Mouse (Mus musculus) midbrain, embryonic 11.5 days (tissue): Measurements from ENCODE around the gene Tomm20. TPM values are rescaled to one million over a fixed set of nuclear protein-coding genes. Genes with fewer than 3 reads are reported as not detected.

ENCODE experiments used
- ATAC-seq: fragments of 200-750 bp; cut with Nextera tagmentation; 2 replicates; pipeline ENCODE4 v1.8.0; 2017; ENCODE audit warnings: moderate TSS enrichment, moderate library complexity; ENCODE audit not compliant: low FRiP score
- DNase-seq: peaks from one replicate; pipeline ENCODE4 v3.0.0; 2015; ENCODE audit warnings: low spot score; ENCODE audit errors: missing footprints
- H3K27ac ChIP-seq: fragments of 300-500 bp; sonication (generic); 2 replicates; pipeline ENCODE4 v1.5.1; 2014; ENCODE audit warnings: low read depth, low read length
- H3K27me3 ChIP-seq: fragments of 300-500 bp; sonication (generic); 2 replicates; pipeline ENCODE4 v1.6.1; 2014; ENCODE audit warnings: mild to moderate bottlenecking, low read length, moderate library complexity, mixed read lengths; ENCODE audit not compliant: control insufficient read depth, insufficient read depth
- H3K36me3 ChIP-seq: fragments of 300-500 bp; sonication (generic); 2 replicates; pipeline ENCODE4 v1.6.1; 2014; ENCODE audit warnings: mild to moderate bottlenecking, low read length, moderate library complexity, mixed read lengths; ENCODE audit not compliant: control insufficient read depth, insufficient read depth
- H3K4me1 ChIP-seq: fragments of 300-500 bp; sonication (generic); 2 replicates; pipeline ENCODE4 v1.6.1; 2014; ENCODE audit warnings: low read length; ENCODE audit not compliant: control insufficient read depth, insufficient read depth
- H3K4me2 ChIP-seq: fragments of 300-500 bp; sonication (generic); 2 replicates; pipeline ENCODE4 v1.6.1; 2014; ENCODE audit warnings: mild to moderate bottlenecking, moderate library complexity
- H3K4me3 ChIP-seq: fragments of 300-500 bp; sonication (generic); 2 replicates; pipeline ENCODE4 v1.5.1; 2014; ENCODE audit warnings: low read depth, low read length
- H3K9ac ChIP-seq: fragments of 300-500 bp; sonication (generic); 2 replicates; pipeline ENCODE4 v1.6.1; 2014; ENCODE audit warnings: low read length
- H3K9me3 ChIP-seq: fragments of 300-500 bp; sonication (generic); 2 replicates; pipeline ENCODE4 v1.6.1; 2016; ENCODE audit warnings: low read length; ENCODE audit not compliant: control insufficient read depth
- WGBS: fragments of 180-500 bp; shearing (Covaris S2); extraction: QIAGEN DNeasy Blood & Tissue Kit; methylation state at CpG from one replicate; pipeline ENCODE4 v1.1.7; 2014; 5-methylcytosine and 5-hydroxymethylcytosine counted together
- polyA plus RNA-seq: library from polyadenylated mRNA; unstranded; fragments of >200 nt; fragmentation: Nextera tagmentation; extraction: Ambion mirVana; gene quantifications from 2 replicates; pipeline ENCODE4 v1.2.1, GENCODE M21; 2014

Tomm20 gene
- polyA plus RNA-seq, 1 experiment from 2014 or later: 240 TPM

DNA sequence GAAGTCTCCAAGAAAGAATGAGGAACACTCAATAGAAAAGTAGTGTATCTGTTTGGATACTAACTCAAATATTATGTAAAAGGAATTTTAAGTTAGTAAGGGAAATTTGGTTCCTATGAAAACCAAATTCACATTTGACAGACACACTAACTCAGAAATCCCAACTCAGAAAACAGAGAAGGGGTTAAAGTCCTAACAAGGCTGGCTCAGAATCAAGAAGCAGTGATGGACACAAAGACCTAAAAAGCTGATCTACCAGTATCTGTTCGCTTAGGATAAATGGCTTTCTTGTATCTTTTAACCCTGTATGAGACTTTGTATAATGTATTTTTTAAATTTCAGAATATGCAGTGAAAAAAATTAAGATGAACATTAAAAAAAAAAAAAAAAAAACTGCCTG lies 23.9 kb upstream of the Tomm20 start:
- H3K9me3 ChIP-seq: no peaks in the 10 kb centered on the region
- H3K36me3 ChIP-seq: peaks cover 5% of the 10 kb centered on the region; the same call in 1 of the 2 replicates
- H3K9ac ChIP-seq: no peak overlapping the region
- no peak overlapping the region for H3K4me3 ChIP-seq
- peaks cover 7% of the 10 kb centered on the region for H3K4me1 ChIP-seq
- H3K27me3 ChIP-seq: no peaks in the 10 kb centered on the region
- no peak overlapping the region for H3K27ac ChIP-seq
- no peak for ATAC-seq
- WGBS: 91% methylated on average over 1 of the region's 1 CpGs
- H3K4me2 ChIP-seq: no peak overlapping the region
- DNase-seq: no peak

DNA sequence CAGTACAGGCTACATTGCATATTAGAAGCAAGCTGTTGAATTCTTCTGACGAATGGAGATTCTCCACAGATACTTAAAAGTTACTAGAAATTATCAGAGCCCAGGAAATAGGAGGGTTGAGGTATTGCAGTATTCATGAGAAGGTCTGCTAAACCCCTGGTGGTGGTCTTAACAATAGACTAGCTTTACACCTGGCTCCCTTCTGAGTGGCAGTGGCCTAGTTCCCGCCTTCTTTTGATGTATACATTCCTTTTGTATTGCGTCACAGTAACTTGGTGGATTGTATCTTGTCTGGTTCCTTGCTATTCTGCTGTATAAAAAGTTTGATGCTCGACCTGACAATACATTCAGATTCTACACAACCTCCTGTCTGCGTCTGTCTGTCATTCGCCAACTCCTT lies 22.5 kb upstream of the Tomm20 start:
- Histone ChIP-seq H3K4me2 (no peak overlapping the region), H3K9me3 (no peaks in the 10 kb centered on the region), H3K4me3 (no peak overlapping the region), H3K4me1 (peaks cover 7% of the 10 kb centered on the region), H3K27ac (no peak overlapping the region), H3K27me3 (no peaks in the 10 kb centered on the region), H3K36me3 (peaks cover 5% of the 10 kb centered on the region; the same call in 1 of the 2 replicates), H3K9ac (no peak overlapping the region)
- DNase-seq (no peak), ATAC-seq (no peak)
- WGBS: 98% methylated on average over 6 of the region's 6 CpGs

DNA sequence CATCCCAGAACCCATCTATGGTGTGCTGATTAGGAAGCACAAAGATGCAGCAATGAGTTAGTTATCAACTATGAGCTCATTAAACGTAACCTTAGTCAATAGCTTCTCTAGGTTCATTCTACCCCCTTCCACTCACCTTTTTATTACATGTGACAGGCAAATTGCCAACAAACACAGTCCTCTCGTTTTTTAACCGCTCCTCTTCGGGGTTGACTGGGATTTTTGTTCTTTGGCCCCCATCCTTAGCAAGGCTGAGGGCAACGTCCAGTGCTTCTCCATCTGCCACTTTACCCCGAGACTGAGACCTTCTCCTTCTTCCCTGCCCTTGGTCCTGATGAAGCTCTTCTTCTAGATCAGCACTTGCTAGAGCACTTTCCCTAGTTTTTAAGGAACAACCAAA lies 19.6 kb upstream of the Tomm20 start:
- Histone ChIP-seq H3K4me3 (no peak overlapping the region), H3K27ac (no peak overlapping the region), H3K9ac (no peak overlapping the region), H3K4me2 (no peak overlapping the region), H3K27me3 (no peaks in the 10 kb centered on the region), H3K36me3 (peaks cover 8% of the 10 kb centered on the region; the same call in 1 of the 2 replicates), H3K9me3 (no peaks in the 10 kb centered on the region), H3K4me1 (peaks cover 3% of the 10 kb centered on the region)
- 88% methylated on average over 6 of the region's 6 CpGs for WGBS
- DNase-seq (no peak), ATAC-seq (no peak)

DNA sequence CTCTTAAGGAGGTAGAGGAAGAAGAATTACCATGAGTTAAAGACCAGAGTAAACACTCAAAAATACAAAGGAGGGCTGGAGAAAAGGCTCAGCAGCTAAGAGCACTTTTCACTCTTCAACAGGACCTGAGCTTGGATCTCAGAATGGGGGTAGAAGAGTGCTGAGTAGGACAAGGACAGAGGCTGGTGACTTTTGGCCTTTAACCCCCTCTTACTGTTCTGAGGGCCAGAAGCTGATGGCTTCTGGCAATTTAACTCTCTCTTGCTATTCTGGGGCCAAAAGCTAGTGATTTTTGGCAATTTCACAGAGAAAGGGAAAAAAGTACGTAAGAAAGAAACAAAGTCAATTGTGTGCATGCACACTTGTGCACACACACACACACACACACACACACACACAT lies 17.2 kb upstream of the Tomm20 start:
- no peaks in the 10 kb centered on the region for H3K27me3 ChIP-seq
- H3K4me1 ChIP-seq: no peaks in the 10 kb centered on the region
- ATAC-seq (no peak), DNase-seq (no peak)
- WGBS: 100% methylated on average over 1 of the region's 1 CpGs
- no peaks in the 10 kb centered on the region for H3K9me3 ChIP-seq
- 0 out of 2 replicates have a peak, but pooled peaks cover 5% of the 10 kb centered on the region for H3K36me3 ChIP-seq
- no peak overlapping the region for H3K27ac ChIP-seq
- no peak overlapping the region for H3K4me3 ChIP-seq
- no peak overlapping the region for H3K4me2 ChIP-seq
- H3K9ac ChIP-seq: no peak overlapping the region

DNA sequence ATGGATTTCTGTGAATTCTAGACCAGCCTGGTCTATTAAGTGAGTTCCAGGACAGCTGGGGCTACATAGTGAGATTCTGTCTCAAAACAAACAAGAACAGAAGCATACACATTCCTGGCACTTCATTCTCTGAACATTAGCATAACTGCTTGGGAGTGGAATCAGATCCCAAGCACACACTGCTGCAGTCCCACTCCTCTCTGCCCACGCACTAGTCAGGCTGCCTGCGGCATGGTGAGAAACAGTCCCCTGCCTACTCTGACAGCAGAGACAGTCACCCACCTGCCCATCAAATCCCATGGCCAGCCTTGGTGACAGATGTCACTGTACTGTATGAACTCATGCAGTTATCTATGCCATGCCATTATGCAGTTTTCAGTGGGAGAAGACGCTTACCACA lies 15.9 kb upstream of the Tomm20 start:
- WGBS: 99% methylated on average over 3 of the region's 3 CpGs
- no peak overlapping the region for H3K4me2 ChIP-seq
- no peak overlapping the region for H3K27ac ChIP-seq
- H3K4me1 ChIP-seq: no peaks in the 10 kb centered on the region
- no peak overlapping the region for H3K4me3 ChIP-seq
- H3K9ac ChIP-seq: no peak overlapping the region
- ATAC-seq (no peak), DNase-seq (no peak)
- H3K27me3 ChIP-seq: no peaks in the 10 kb centered on the region
- no peaks in the 10 kb centered on the region for H3K9me3 ChIP-seq
- H3K36me3 ChIP-seq: 0 out of 2 replicates have a peak, but pooled peaks cover 5% of the 10 kb centered on the region

DNA sequence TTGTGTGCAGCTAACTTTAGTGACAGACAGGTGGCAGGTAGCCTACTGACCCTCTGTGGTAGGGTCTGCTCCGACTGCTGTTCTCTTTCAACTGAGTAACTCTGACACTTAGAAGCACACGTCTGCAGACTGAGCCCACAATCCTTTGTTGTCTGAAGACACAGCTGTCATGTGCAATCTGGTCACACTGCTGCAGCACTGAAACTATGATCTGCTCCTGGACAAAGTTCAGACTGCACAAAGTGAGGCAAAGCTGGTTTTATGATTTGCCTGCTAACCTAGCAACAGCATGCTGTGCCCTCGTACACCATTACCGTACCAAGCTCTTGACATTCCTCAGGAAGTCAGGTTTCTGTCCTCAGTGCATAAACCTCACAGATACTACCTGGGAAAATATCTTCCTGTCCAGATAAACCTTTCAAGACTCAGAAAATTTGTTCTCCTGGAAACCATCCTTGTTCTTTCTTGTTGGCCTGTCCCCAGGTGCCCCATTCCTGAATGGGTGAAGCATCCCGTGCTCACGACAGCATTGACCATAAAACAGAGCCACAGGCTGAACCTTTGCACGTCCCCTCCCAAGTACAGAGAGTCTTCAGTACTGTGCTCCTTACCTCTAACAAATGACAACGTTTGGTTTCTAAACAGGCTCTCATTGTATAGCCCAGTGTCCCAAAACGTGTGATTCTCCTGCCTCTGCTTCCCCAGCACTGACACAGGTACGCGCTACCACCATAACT lies 6.4 kb upstream of the Tomm20 start:
- DNase-seq: no peak
- H3K9ac ChIP-seq: no peak overlapping the region
- no peak for ATAC-seq
- no peak overlapping the region for H3K4me3 ChIP-seq
- no peaks in the 10 kb centered on the region for H3K27me3 ChIP-seq
- H3K9me3 ChIP-seq: no peaks in the 10 kb centered on the region
- no peak overlapping the region for H3K27ac ChIP-seq
- peaks cover 4% of the 10 kb centered on the region; the same call in 1 of the 2 replicates for H3K36me3 ChIP-seq
- 87% methylated on average over 11 of the region's 11 CpGs for WGBS
- H3K4me2 ChIP-seq: no peak overlapping the region
- H3K4me1 ChIP-seq: no peaks in the 10 kb centered on the region

DNA sequence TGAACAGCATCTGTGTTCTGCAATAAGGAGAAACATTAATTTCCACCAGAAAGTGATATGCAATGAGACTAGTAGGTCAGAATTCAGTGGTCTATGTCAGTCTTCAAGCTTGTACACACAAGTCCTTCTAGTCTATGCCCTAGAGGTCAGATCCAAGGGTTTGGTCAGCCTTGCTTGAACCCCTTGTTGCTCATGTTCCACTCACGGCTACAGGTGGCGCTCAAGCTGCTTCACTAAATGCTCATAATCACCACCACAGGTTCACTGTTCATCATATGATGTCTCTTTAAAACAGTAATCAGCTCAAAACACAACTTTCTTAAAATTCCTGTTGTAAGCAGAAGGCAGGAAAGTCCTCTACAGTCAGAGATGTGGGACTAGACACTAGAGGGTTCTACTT lies 3.9 kb upstream of the Tomm20 start:
- Histone ChIP-seq H3K4me1 (peaks cover 8% of the 10 kb centered on the region; the same call in 1 of the 2 replicates), H3K27me3 (no peaks in the 10 kb centered on the region), H3K4me3 (no peak overlapping the region), H3K36me3 (peaks cover 4% of the 10 kb centered on the region; the same call in 1 of the 2 replicates), H3K9me3 (no peaks in the 10 kb centered on the region), H3K4me2 (no peak overlapping the region), H3K27ac (no peak overlapping the region), H3K9ac (no peak overlapping the region)
- DNase-seq (no peak), ATAC-seq (no peak)
- WGBS: 73% methylated on average over 2 of the region's 2 CpGs

DNA sequence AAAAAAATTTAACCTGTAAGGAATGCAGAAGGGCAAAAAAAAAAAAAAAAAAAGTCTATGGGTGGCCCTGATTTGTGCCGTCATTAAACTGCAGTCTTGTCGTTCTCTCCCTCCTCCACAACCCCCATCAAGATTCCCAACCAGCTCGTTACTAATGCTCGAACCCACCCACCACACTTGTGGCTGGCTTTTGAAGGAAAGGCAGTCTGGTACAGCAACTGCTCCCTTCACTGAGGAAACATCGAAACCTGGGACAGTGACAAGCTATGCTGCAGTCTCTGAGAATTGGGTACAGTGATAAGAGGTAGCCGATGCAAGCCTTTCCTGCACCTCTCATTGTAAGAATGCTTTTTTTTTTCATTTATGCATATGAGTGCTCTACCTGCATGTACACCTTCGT lies 800 bp upstream of the Tomm20 start:
- Histone ChIP-seq H3K27me3 (no peaks in the 10 kb centered on the region), H3K9ac (no peak overlapping the region), H3K9me3 (no peaks in the 10 kb centered on the region), H3K4me2 (no peak overlapping the region), H3K36me3 (no peaks in the 10 kb centered on the region; the same call in 1 of the 2 replicates), H3K27ac (no peak overlapping the region), H3K4me1 (peaks cover 11% of the 10 kb centered on the region), H3K4me3 (no peak overlapping the region)
- DNase-seq: no peak
- no peak for ATAC-seq
- WGBS: 87% methylated on average over 7 of the region's 7 CpGs

DNA sequence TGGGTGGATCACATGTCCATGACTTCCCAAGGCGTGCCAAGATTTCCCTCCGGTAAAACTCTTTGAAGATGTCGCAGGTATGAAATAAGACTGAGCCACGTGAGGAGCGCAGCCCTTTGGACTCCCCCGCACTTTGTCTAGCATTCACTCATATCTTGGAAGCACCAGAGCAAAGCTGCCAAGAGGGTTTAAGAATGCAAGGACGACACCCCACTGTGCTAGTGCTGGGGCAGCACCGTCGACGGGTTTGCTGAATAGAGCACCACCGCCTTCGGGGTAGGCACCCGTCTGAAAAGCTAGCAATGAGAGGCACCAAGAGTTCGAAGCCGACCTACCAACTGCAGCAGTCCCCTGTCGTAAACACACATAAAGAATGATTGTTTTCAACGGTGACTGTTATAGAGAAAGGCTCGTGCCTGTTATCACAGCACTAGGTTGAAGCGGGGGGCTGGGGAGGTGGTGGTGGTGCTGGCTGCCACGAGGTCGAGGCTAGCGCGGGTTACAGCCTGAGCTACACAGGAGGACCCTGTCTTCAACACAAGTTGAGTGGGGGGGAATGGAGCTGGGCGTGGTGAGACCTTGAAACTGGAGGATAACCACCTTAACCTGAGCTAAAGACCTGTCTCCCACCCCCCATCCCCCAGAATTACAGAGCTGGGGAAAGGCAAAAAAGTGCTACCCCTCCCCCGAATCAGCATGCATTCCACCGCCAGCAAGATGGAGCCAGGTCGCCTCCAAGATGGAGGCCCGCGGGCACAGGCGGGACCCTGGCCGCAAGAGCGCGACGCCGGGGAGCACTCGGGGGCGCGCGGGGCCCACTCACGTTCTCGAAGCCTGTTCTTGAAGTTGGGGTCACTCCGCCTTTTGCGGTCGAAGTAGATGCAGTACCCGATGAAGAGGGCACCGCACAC lies 608 bp downstream of the Tomm20 start:
- H3K9ac ChIP-seq: peak overlapping the region; percentile 87
- DNase-seq: peak; percentile 96
- no peaks in the 10 kb centered on the region for H3K27me3 ChIP-seq
- H3K4me1 ChIP-seq: peaks cover 11% of the 10 kb centered on the region
- H3K36me3 ChIP-seq: no peaks in the 10 kb centered on the region
- no peaks in the 10 kb centered on the region for H3K9me3 ChIP-seq
- ATAC-seq: peak; percentile 80
- peak overlapping the region; percentile 92 for H3K4me2 ChIP-seq
- H3K4me3 ChIP-seq: peak overlapping the region; percentile 88
- under 1% methylated on average over 44 of the region's 46 CpGs for WGBS
- H3K27ac ChIP-seq: peak overlapping the region; percentile 67
